Mouse (Mus musculus): ENCODE results near the gene Lnpep.
"Not testable (repeated sequence)": the region's sequence is repeated elsewhere in the genome, so short reads cannot be mapped to it uniquely, and the experiment has no call there.

Lnpep gene

GRCm38 (mm10) chr17:17624957-17625586 lies at the start of gene Lnpep:
Gene Lnpep, minus strand, starts transcription at chr17:17625050.
- peak; percentile 94 for DNase-seq (ENCODE audit: low spot score)

GRCm38 (mm10) chr17:17655829-17656176 lies 31.0 kb upstream of the Lnpep start:
- DNase-seq (ENCODE audit: low spot score): no peak

DNA sequence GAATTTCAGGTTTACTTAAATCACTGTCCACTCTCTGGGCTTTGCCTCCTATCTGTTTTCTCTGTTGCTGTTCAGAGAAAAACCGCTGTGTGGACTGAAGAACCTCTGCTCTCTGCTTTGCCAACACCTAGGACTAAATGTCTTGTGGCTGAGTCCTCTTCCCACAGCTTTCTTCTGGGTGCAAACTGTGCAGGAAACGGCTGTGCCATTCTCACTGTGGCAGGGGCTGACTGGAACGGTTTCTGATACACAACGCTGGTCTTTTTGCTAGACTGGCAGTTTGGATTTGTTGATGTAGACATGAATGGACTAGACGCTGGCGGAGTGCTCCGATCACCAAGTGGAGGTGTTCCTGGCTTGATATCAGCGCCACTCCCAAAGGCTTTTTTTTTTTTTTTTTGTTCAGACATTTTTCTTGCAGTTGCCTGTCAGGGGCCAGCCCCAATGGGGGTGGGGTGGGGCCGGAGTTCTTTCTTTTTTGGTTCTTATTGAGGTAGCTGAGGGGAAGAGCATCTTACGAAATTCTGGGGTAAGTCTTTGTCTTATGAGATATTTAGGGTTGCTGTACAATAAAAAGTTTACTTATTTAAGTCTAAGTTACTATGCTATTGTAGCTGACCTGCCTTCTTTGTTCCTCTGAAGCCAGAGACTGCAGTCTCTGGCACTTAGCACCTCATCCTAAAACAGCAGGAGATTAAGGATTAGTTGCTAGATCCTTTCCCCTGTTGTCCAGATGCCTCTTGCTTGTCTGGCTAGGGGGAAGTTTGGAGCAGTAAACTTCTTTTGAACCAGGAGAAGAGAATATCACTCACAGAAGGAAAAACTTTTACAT lies 30.4 kb upstream of the Lnpep start:
- DNase-seq (ENCODE audit: low spot score): no peak

DNA sequence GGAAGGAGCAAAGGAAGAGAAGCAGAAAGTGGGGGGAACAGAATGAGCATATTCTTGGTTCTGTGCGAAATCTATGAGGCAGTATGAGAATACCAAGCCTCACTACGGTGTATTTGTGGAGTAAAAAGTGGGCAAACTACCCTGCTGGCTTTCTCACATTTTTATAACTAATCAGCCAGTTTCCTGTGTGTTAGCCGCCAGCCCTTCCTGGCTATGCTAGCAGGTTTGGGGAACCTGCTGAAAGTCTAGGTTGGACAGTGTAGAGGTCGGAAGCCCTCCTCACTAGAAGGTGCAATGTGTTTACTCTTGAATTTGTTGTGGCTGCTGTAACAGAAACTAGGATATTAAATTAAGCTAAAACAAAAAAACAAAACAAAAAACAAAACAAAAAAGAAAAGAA lies 27.7 kb upstream of the Lnpep start:
- no peak for DNase-seq (ENCODE audit: low spot score)

GRCm38 (mm10) chr17:17645738-17646137 lies 20.9 kb upstream of the Lnpep start:
- DNase-seq (ENCODE audit: low spot score): peak; percentile 74

GRCm38 (mm10) chr17:17637387-17637786 lies 12.5 kb upstream of the Lnpep start:
- DNase-seq (ENCODE audit: low spot score): no peak

GRCm38 (mm10) chr17:17636147-17636546 lies 11.3 kb upstream of the Lnpep start:
- DNase-seq (ENCODE audit: low spot score): no peak

DNA sequence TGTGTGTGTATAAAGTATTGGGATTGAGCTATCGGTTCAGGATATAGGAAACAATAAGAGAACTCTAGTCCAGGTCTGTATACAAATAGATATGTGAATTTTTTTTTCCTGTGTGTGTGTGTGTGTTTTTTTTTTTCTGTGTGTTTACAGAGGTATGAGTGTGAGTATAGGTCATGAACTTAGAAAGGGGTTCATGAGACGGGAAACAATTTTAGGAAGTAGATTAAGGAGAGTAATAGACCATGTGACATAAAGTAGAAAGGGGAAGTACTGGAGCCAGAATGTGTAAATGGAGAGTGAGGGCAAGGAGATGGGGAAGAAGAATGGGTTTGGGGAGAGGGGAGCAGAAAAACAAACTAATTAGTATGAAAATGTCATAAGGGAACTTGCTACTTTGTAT lies 9.2 kb upstream of the Lnpep start:
- no peak for DNase-seq (ENCODE audit: low spot score)

GRCm38 (mm10) chr17:17631985-17632384 lies 7.1 kb upstream of the Lnpep start:
- no peak for DNase-seq (ENCODE audit: low spot score)

DNA sequence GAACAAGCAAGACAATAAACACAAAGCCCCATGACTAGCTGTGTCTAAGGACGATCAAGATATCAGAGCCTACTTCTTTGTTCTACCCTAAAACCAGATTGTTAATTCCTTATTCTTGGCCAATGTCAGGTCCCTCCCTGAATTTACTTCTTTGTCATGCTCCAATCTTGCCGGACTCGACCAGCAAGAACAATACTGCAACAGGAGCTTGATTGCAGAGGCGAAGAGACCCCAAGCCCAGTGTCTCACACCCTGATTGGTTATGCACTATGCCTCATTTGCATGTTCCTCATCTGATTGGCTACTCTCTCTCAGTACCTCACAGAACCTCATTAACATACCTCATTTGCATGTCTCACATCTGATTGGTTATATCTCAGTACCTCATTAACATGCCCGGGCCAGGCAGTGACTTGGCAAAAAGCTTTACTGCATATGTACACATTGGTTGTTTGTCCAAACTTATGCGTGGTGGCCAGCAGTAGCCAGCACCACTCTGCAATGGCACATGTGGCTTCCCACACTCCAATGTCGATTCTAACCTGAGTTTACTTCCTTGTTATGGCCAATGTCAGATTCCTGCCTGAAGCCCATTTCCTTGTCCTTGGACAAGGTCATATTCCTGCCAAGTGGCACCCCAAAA lies 3.5 kb upstream of the Lnpep start:
- DNase-seq (ENCODE audit: low spot score): not testable (repeated sequence)

DNA sequence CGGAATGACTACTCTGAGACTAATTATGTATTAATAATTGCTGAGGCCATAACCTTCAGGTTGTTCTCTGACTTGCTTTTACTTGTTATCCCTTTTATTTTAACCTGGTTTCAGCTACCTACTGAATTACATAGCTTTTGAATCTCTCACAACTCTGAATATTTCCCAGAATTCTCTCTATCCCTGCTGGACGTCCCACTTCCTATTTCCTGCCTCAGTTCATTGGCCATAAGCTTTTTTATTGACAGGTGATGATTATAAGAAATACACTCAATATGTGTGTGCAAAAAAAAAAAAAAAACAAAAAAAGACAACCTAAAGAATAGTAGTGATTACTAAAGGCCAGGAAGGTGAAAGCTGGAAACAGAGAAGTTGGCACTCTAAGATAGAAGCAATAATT lies 2.7 kb upstream of the Lnpep start:
- DNase-seq (ENCODE audit: low spot score): no peak

GRCm38 (mm10) chr17:17625887-17626679 lies 1.2 kb upstream of the Lnpep start:
- DNase-seq (ENCODE audit: low spot score): peak; percentile 33

GRCm38 (mm10) chr17:17624421-17624956 lies 361 bp downstream of the Lnpep start:
- DNase-seq (ENCODE audit: low spot score): peak; percentile 98

- DNase-seq (ENCODE audit: low spot score): peak; percentile 59
Observed at GRCm38 (mm10) chr17:17623890-17624420, 895 bp downstream of the Lnpep start.

DNA sequence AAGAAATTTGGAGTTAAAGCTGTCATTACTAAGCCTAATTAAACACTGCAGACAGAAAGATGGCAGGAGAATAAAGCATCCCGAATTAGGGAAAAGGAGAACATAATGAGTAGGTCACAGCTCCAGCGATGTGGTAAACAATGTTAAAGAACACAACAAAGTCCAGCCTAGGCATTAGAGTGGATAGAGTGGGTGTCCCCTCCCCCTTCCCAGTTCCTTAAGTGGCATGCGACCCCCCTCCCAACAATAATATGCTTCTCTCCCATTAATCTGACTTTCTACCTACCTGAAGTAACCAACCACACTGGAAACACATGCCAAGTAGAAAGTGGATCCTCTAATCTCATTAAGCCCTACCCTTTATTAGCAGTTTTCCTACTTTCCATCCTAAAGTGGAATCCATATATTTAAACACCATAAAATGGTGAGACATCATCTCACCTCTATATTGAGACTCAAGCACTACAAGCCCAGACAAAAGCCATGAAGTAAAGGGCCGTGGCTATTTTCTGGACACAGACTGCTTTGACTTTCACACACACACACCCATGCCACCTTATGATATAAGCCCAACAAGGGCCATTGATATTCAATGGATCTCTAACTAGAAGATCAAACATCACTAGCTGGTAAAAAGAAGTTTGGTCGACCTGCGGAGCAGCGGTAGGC lies 1.5 kb downstream of the Lnpep start:
- DNase-seq (ENCODE audit: low spot score): no peak

DNA sequence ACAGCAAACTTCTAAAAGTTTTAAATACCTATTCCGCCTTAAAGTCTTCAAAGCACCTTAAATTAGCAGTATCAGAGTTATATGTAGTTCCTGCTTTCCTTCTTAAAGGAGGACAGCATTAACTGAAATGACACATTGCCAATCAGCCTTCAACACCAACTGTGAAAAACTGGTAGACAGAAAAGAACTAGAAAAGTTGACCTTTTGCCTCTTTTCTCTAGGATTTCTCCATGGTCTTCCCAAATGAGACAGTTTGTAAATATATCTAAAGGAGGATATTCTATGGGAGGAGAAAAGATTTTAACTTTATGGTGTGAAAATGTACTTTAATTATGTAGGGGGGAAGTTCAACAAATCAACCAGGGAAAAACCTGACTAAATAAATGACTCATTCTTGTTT lies 2.3 kb downstream of the Lnpep start:
- no peak for DNase-seq (ENCODE audit: low spot score)

- DNase-seq (ENCODE audit: low spot score): no peak
Observed at GRCm38 (mm10) chr17:17621586-17621985, 3.3 kb downstream of the Lnpep start.

DNA sequence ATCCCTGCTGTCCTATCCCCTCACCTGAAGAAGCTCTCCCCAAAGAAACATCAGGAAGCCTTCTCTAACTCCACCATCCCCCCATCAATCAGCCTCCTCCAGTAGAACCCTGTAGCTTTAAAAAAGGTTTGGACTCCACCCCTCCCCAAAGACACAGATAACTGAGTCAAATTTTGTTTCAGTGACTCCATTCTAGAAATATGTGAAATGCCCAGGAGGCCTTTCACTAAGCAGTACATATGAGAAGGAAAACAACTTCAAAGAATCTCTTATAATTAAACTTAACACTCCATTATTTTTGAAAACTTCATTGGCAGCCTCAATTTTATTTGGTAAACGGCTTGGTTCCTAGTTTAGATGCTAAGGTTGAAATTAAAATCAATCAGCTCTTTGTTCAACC lies 6.4 kb downstream of the Lnpep start:
- DNase-seq (ENCODE audit: low spot score): no peak

- DNase-seq (ENCODE audit: low spot score): no peak
Observed at GRCm38 (mm10) chr17:17617440-17618204, 7.2 kb downstream of the Lnpep start.

- DNase-seq (ENCODE audit: low spot score): no peak
Observed at GRCm38 (mm10) chr17:17612336-17612735, 12.5 kb downstream of the Lnpep start.

Data from MN1 (cell line).